Mouse (Mus musculus) liver, postnatal 0 days (tissue): ENCODE data around the gene Kmt2c.

Source experiments
- CTCF ChIP-seq: sonication (generic); IDR thresholded peaks from 2 replicates; pipeline ENCODE4 v1.5.1; 2016; ENCODE audit warnings: antibody characterized with exemption, low read depth
- EP300 ChIP-seq: IDR thresholded peaks from 2 replicates; pipeline ENCODE4 v1.6.1; 2016; ENCODE audit warnings: antibody characterized with exemption, low read depth, mild to moderate bottlenecking

DNA sequence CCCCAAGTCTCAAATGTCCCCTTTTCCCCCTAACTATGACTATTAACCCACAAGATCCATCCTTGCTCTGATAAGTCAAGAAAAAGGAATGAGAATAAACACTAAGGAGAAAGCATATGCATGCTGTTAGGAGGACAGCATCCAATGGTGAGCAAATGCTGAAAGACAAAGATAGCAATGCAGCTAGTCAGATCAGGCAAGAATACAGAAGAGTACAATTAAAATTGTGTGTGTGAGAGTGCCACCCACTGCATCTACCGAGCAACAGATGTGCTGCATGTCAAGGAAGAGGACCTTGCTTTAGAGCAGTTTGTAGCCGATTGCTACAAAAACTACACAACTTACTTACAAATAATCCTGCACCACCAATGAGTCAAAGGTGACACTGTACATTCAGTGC, 145.1 kb downstream of the Kmt2c start:
- TF ChIP-seq EP300: no peak
- TF ChIP-seq CTCF: no peak
